Mouse (Mus musculus): ENCODE data around the gene Chd9.
"Not testable (repeated sequence)": the region's sequence is repeated elsewhere in the genome, so short reads cannot be mapped to it uniquely, and the experiment has no call there.

Gene Chd9

GRCm38 (mm10) chr8:90907848-90908551 lies 79.8 kb downstream of the Chd9 start:
- peak; percentile 89 for DNase-seq (ENCODE audit: low spot score)

GRCm38 (mm10) chr8:90908580-90909471 lies 80.7 kb downstream of the Chd9 start:
- peak; percentile 15 for DNase-seq (ENCODE audit: low spot score)

GRCm38 (mm10) chr8:90923158-90923905 lies 95.2 kb downstream of the Chd9 start:
- no peak for DNase-seq (ENCODE audit: low spot score)

- no peak for DNase-seq (ENCODE audit: low spot score)
Measured at GRCm38 (mm10) chr8:90928412-90928811, 100.3 kb downstream of the Chd9 start.

- not testable (repeated sequence) for DNase-seq (ENCODE audit: low spot score)
Measured at GRCm38 (mm10) chr8:90930125-90930524, 102.0 kb downstream of the Chd9 start.

GRCm38 (mm10) chr8:90932934-90933333 lies 104.8 kb downstream of the Chd9 start:
- no peak for DNase-seq (ENCODE audit: low spot score)

GRCm38 (mm10) chr8:90934786-90935185 lies 106.6 kb downstream of the Chd9 start:
- DNase-seq (ENCODE audit: low spot score): no peak

GRCm38 (mm10) chr8:90936840-90937239 lies 108.7 kb downstream of the Chd9 start:
- no peak for DNase-seq (ENCODE audit: low spot score)

GRCm38 (mm10) chr8:90938352-90938930 lies 110.3 kb downstream of the Chd9 start:
- no peak for DNase-seq (ENCODE audit: low spot score)

GRCm38 (mm10) chr8:90939867-90940266 lies 111.7 kb downstream of the Chd9 start:
- no peak for DNase-seq (ENCODE audit: low spot score)

- no peak for DNase-seq (ENCODE audit: low spot score)
Measured at GRCm38 (mm10) chr8:90943770-90944169, 115.6 kb downstream of the Chd9 start.

- peak; percentile 71 for DNase-seq (ENCODE audit: low spot score)
Measured at GRCm38 (mm10) chr8:90954802-90955760, 126.9 kb downstream of the Chd9 start.

- no peak for DNase-seq (ENCODE audit: low spot score)
Measured at GRCm38 (mm10) chr8:90955761-90956136, 127.6 kb downstream of the Chd9 start.

GRCm38 (mm10) chr8:90956390-90956789 lies 128.2 kb downstream of the Chd9 start:
- no peak for DNase-seq (ENCODE audit: low spot score)

GRCm38 (mm10) chr8:90957711-90958110 lies 129.6 kb downstream of the Chd9 start:
- DNase-seq (ENCODE audit: low spot score): no peak

GRCm38 (mm10) chr8:90959721-90960120 lies 131.6 kb downstream of the Chd9 start:
- DNase-seq (ENCODE audit: low spot score): no peak

- no peak for DNase-seq (ENCODE audit: low spot score)
Measured at GRCm38 (mm10) chr8:90961603-90962002, 133.5 kb downstream of the Chd9 start.

- no peak for DNase-seq (ENCODE audit: low spot score)
Measured at GRCm38 (mm10) chr8:90964044-90964443, 135.9 kb downstream of the Chd9 start.

GRCm38 (mm10) chr8:90965467-90966170 lies 137.5 kb downstream of the Chd9 start:
- no peak for DNase-seq (ENCODE audit: low spot score)

- no peak for DNase-seq (ENCODE audit: low spot score)
Measured at GRCm38 (mm10) chr8:90968307-90968706, 140.2 kb downstream of the Chd9 start.

Data from left cerebral cortex, adult 11 months (tissue).